Mouse (Mus musculus) heart, embryonic 15.5 days (tissue): ENCODE measurements around the gene Cacna1d. TPM values are rescaled to one million over a fixed set of nuclear protein-coding genes. Genes with fewer than 3 reads are reported as not detected.

Source experiments
- ATAC-seq: fragments of 200-750 bp; cut with Nextera tagmentation; replicated peaks from 2 replicates; pipeline ENCODE4 v1.8.0; 2017; ENCODE audit warnings: low read depth, moderate TSS enrichment; ENCODE audit not compliant: insufficient number of reproducible peaks, insufficient read depth, low FRiP score
- H3K27ac ChIP-seq: fragments of 300-500 bp; sonication (generic); 2 replicates; pipeline ENCODE4 v1.5.1; 2015; ENCODE audit warnings: mild to moderate bottlenecking, inconsistent platforms
- H3K27me3 ChIP-seq: fragments of 300-500 bp; sonication (generic); 2 replicates; pipeline ENCODE4 v1.6.1; 2015; ENCODE audit warnings: inconsistent platforms
- H3K36me3 ChIP-seq: fragments of 300-500 bp; sonication (generic); 2 replicates; pipeline ENCODE4 v1.6.1; 2015; ENCODE audit warnings: mild to moderate bottlenecking, inconsistent platforms
- H3K4me1 ChIP-seq: fragments of 300-500 bp; sonication (generic); replicated peaks from 2 replicates; pipeline ENCODE4 v1.6.1; 2015; ENCODE audit warnings: inconsistent platforms
- H3K4me2 ChIP-seq: fragments of 300-500 bp; sonication (generic); 2 replicates; pipeline ENCODE4 v1.6.1; 2015; ENCODE audit warnings: inconsistent platforms, mild to moderate bottlenecking, moderate library complexity
- H3K4me3 ChIP-seq: fragments of 300-500 bp; sonication (generic); 2 replicates; pipeline ENCODE4 v1.5.1; 2015; ENCODE audit warnings: mild to moderate bottlenecking, inconsistent platforms
- H3K9ac ChIP-seq: fragments of 300-500 bp; sonication (generic); 2 replicates; pipeline ENCODE4 v1.6.1; 2015; ENCODE audit warnings: mild to moderate bottlenecking, inconsistent platforms
- H3K9me3 ChIP-seq: fragments of 300-500 bp; sonication (generic); replicated peaks from 2 replicates; pipeline ENCODE4 v1.6.1; 2016; ENCODE audit warnings: inconsistent platforms
- WGBS: fragments of 180-500 bp; shearing (Covaris S2); methylation state at CpG from one replicate; pipeline ENCODE4 v1.1.7; 2015; ENCODE audit warnings: mixed read lengths; 5-methylcytosine and 5-hydroxymethylcytosine counted together
- polyA plus RNA-seq: library from polyadenylated mRNA; unstranded; fragments of >200 nt; fragmentation: Nextera tagmentation; extraction: Ambion mirVana; gene quantifications from 2 replicates; pipeline ENCODE4 v1.2.1, GENCODE M21; 2015

Cacna1d gene
- 5.3 and 7.2 TPM in 2 replicates for polyA plus RNA-seq

- H3K4me3 ChIP-seq, result peak within 1 kb of the TSS; percentile 28
- peaks cover 27% of the 10 kb centered on the region for H3K36me3 ChIP-seq
- ATAC-seq, result peak; percentile 35; the same call in 1 of the 2 replicates
- H3K9ac ChIP-seq, result peak within 1 kb of the TSS; percentile 15
- peaks cover 36% of the 10 kb centered on the region for H3K4me1 ChIP-seq
- WGBS, result 36% methylated on average over 9 of the region's 9 CpGs
- H3K4me2 ChIP-seq, result peak within 1 kb of the TSS; percentile 31
- peak within 1 kb of the TSS; percentile 70 for H3K27ac ChIP-seq
- no peaks in the 10 kb centered on the region for H3K27me3 ChIP-seq
- H3K9me3 ChIP-seq, result no peaks in the 10 kb centered on the region
These were observed at the start of gene Cacna1d for GRCm38 (mm10) chr14:30491342-30491741. Gene Cacna1d (minus strand): TSS chr14:30491455.

- Histone ChIP-seq H3K27me3 (no peaks in the 10 kb centered on the region), H3K9ac (no peak overlapping the region), H3K36me3 (no peaks in the 10 kb centered on the region), H3K4me1 (peaks cover 15% of the 10 kb centered on the region), H3K4me3 (no peak overlapping the region), H3K27ac (no peak overlapping the region), H3K4me2 (no peak overlapping the region), H3K9me3 (no peaks in the 10 kb centered on the region)
- WGBS, result 61% methylated on average over 6 of the region's 6 CpGs
- no peak for ATAC-seq
These were observed 42.7 kb upstream of the Cacna1d start for GRCm38 (mm10) chr14:30533780-30534450.

- H3K9ac ChIP-seq, result no peak overlapping the region
- H3K9me3 ChIP-seq, result no peaks in the 10 kb centered on the region
- no peak for ATAC-seq
- no peak overlapping the region for H3K27ac ChIP-seq
- peaks cover 15% of the 10 kb centered on the region for H3K4me1 ChIP-seq
- no peak overlapping the region for H3K4me2 ChIP-seq
- no peaks in the 10 kb centered on the region for H3K27me3 ChIP-seq
- WGBS, result 93% methylated on average over 6 of the region's 6 CpGs
- peaks cover 9% of the 10 kb centered on the region; the same call in 1 of the 2 replicates for H3K36me3 ChIP-seq
- H3K4me3 ChIP-seq, result no peak overlapping the region
These were observed 40.6 kb upstream of the Cacna1d start for GRCm38 (mm10) chr14:30531896-30532295.

- H3K4me3 ChIP-seq, result no peak overlapping the region
- no peak overlapping the region for H3K9ac ChIP-seq
- no peak overlapping the region for H3K27ac ChIP-seq
- no peak overlapping the region for H3K4me2 ChIP-seq
- H3K9me3 ChIP-seq, result no peaks in the 10 kb centered on the region
- H3K4me1 ChIP-seq, result peaks cover 15% of the 10 kb centered on the region
- no peaks in the 10 kb centered on the region for H3K27me3 ChIP-seq
- ATAC-seq, result no peak
- peaks cover 13% of the 10 kb centered on the region; the same call in 1 of the 2 replicates for H3K36me3 ChIP-seq
- 77% methylated on average over 5 of the region's 5 CpGs for WGBS
These were observed 40.2 kb upstream of the Cacna1d start for GRCm38 (mm10) chr14:30531431-30531830.

- WGBS, result 35% methylated on average over 8 of the region's 8 CpGs
- Histone ChIP-seq H3K9me3 (no peaks in the 10 kb centered on the region), H3K9ac (no peak overlapping the region), H3K4me1 (peaks cover 15% of the 10 kb centered on the region), H3K27ac (peak overlapping the region; percentile 64; the same call in 1 of the 2 replicates), H3K4me2 (peak overlapping the region; percentile 43), H3K4me3 (no peak overlapping the region), H3K36me3 (peaks cover 20% of the 10 kb centered on the region; the same call in 1 of the 2 replicates), H3K27me3 (no peaks in the 10 kb centered on the region)
- ATAC-seq, result 0 out of 2 replicates have a peak, but pooled peaks have one; percentile 12
These were observed 39.5 kb upstream of the Cacna1d start for GRCm38 (mm10) chr14:30530726-30531269.

- no peaks in the 10 kb centered on the region for H3K27me3 ChIP-seq
- H3K4me2 ChIP-seq, result no peak overlapping the region
- no peak for ATAC-seq
- no peak overlapping the region for H3K9ac ChIP-seq
- no peak overlapping the region for H3K27ac ChIP-seq
- H3K4me3 ChIP-seq, result no peak overlapping the region
- no peaks in the 10 kb centered on the region for H3K9me3 ChIP-seq
- H3K4me1 ChIP-seq, result peaks cover 15% of the 10 kb centered on the region
- WGBS, result 93% methylated on average over 12 of the region's 12 CpGs
- H3K36me3 ChIP-seq, result peaks cover 32% of the 10 kb centered on the region; the same call in 1 of the 2 replicates
These were observed 38.2 kb upstream of the Cacna1d start for GRCm38 (mm10) chr14:30529454-30529853.

GRCm38 (mm10) chr14:30528961-30529360 lies 37.7 kb upstream of the Cacna1d start:
- no peak for ATAC-seq
- 64% methylated on average over 5 of the region's 5 CpGs for WGBS
- no peak overlapping the region for H3K4me3 ChIP-seq

GRCm38 (mm10) chr14:30528392-30528791 lies 37.1 kb upstream of the Cacna1d start:
- Histone ChIP-seq H3K36me3 (peaks cover 41% of the 10 kb centered on the region; the same call in 1 of the 2 replicates), H3K27me3 (no peaks in the 10 kb centered on the region), H3K4me1 (peaks cover 15% of the 10 kb centered on the region), H3K27ac (no peak overlapping the region), H3K4me2 (no peak overlapping the region), H3K9ac (no peak overlapping the region), H3K4me3 (no peak overlapping the region), H3K9me3 (no peaks in the 10 kb centered on the region)
- WGBS, result 83% methylated on average over 10 of the region's 10 CpGs
- ATAC-seq, result no peak

More at GRCm38 (mm10) chr14:30528961-30529360, 37.7 kb upstream of the Cacna1d start:
- Histone ChIP-seq H3K27me3 (no peaks in the 10 kb centered on the region), H3K9me3 (no peaks in the 10 kb centered on the region), H3K27ac (no peak overlapping the region), H3K36me3 (peaks cover 36% of the 10 kb centered on the region; the same call in 1 of the 2 replicates), H3K4me1 (peaks cover 15% of the 10 kb centered on the region), H3K4me2 (no peak overlapping the region), H3K9ac (no peak overlapping the region)

- Histone ChIP-seq H3K4me1 (no peaks in the 10 kb centered on the region), H3K27me3 (no peaks in the 10 kb centered on the region)
- WGBS, result 69% methylated on average over 6 of the region's 6 CpGs
These were observed 32.1 kb upstream of the Cacna1d start for GRCm38 (mm10) chr14:30523356-30523755.

GRCm38 (mm10) chr14:30519323-30519722 lies 28.1 kb upstream of the Cacna1d start:
- Histone ChIP-seq H3K4me1 (no peaks in the 10 kb centered on the region), H3K4me3 (no peak overlapping the region), H3K9me3 (no peaks in the 10 kb centered on the region), H3K27me3 (no peaks in the 10 kb centered on the region), H3K36me3 (peaks cover 53% of the 10 kb centered on the region), H3K27ac (no peak overlapping the region), H3K9ac (no peak overlapping the region), H3K4me2 (no peak overlapping the region)
- WGBS, result 88% methylated on average over 5 of the region's 5 CpGs
- ATAC-seq, result no peak

More at GRCm38 (mm10) chr14:30523356-30523755, 32.1 kb upstream of the Cacna1d start:
- H3K36me3 ChIP-seq, result peaks cover 74% of the 10 kb centered on the region
- H3K9ac ChIP-seq, result no peak overlapping the region
- H3K9me3 ChIP-seq, result no peaks in the 10 kb centered on the region
- H3K27ac ChIP-seq, result no peak overlapping the region
- no peak overlapping the region for H3K4me3 ChIP-seq
- H3K4me2 ChIP-seq, result no peak overlapping the region
- ATAC-seq, result no peak

GRCm38 (mm10) chr14:30515931-30516723 lies 24.9 kb upstream of the Cacna1d start:
- WGBS, result 72% methylated on average over 13 of the region's 13 CpGs
- ATAC-seq, result no peak
- H3K36me3 ChIP-seq, result peaks cover 36% of the 10 kb centered on the region

More at GRCm38 (mm10) chr14:30515931-30516723, 24.9 kb upstream of the Cacna1d start:
- Histone ChIP-seq H3K27ac (no peak overlapping the region), H3K4me3 (no peak overlapping the region), H3K27me3 (no peaks in the 10 kb centered on the region), H3K4me1 (peaks cover 5% of the 10 kb centered on the region; the same call in 1 of the 2 replicates), H3K9ac (no peak overlapping the region), H3K4me2 (no peak overlapping the region), H3K9me3 (no peaks in the 10 kb centered on the region)
